Mouse (Mus musculus) liver, embryonic 15.5 days (tissue): ENCODE measurements around the gene Kndc1. TPM values are rescaled to one million over a fixed set of nuclear protein-coding genes. Genes with fewer than 3 reads are reported as not detected.

Experiments used
- ATAC-seq: fragments of 200-750 bp; cut with Nextera tagmentation; 2 replicates; pipeline ENCODE4 v1.8.0; 2017; ENCODE audit warnings: moderate number of reproducible peaks, mild to moderate bottlenecking, moderate library complexity; ENCODE audit not compliant: insufficient read depth
- H3K27ac ChIP-seq: fragments of 300-500 bp; sonication (generic); replicated peaks from 2 replicates; pipeline ENCODE4 v1.5.1; 2015; ENCODE audit warnings: mild to moderate bottlenecking, inconsistent platforms
- H3K27me3 ChIP-seq: fragments of 300-500 bp; sonication (generic); 2 replicates; pipeline ENCODE4 v1.6.1; 2015; ENCODE audit warnings: mild to moderate bottlenecking, inconsistent platforms
- H3K36me3 ChIP-seq: fragments of 300-500 bp; sonication (generic); replicated peaks from 2 replicates; pipeline ENCODE4 v1.6.1; 2015; ENCODE audit warnings: moderate library complexity, mild to moderate bottlenecking, inconsistent platforms
- H3K4me1 ChIP-seq: fragments of 300-500 bp; sonication (generic); replicated peaks from 2 replicates; pipeline ENCODE4 v1.6.1; 2015; ENCODE audit warnings: inconsistent platforms
- H3K4me2 ChIP-seq: fragments of 300-500 bp; sonication (generic); 2 replicates; pipeline ENCODE4 v1.6.1; 2015; ENCODE audit warnings: moderate library complexity, mild to moderate bottlenecking, inconsistent platforms
- H3K4me3 ChIP-seq: fragments of 300-500 bp; sonication (generic); replicated peaks from 2 replicates; pipeline ENCODE4 v1.5.1; 2015; ENCODE audit warnings: mild to moderate bottlenecking, inconsistent platforms
- H3K9ac ChIP-seq: fragments of 300-500 bp; sonication (generic); 2 replicates; pipeline ENCODE4 v1.6.1; 2015; ENCODE audit warnings: moderate library complexity, mild to moderate bottlenecking, inconsistent platforms
- H3K9me3 ChIP-seq: fragments of 300-500 bp; sonication (generic); replicated peaks from 2 replicates; pipeline ENCODE4 v1.6.1; 2016; ENCODE audit warnings: inconsistent platforms
- WGBS: fragments of 180-500 bp; shearing (Covaris S2); methylation state at CpG from one replicate; pipeline ENCODE4 v1.1.7; 2015; ENCODE audit warnings: mixed read lengths; ENCODE audit not compliant: insufficient replicate concordance; 5-methylcytosine and 5-hydroxymethylcytosine counted together
- polyA plus RNA-seq: library from polyadenylated mRNA; unstranded; fragments of >200 nt; fragmentation: Nextera tagmentation; extraction: Ambion mirVana; gene quantifications from 2 replicates; pipeline ENCODE4 v1.2.1, GENCODE M21; 2015

The Kndc1 gene
- polyA plus RNA-seq, 1 experiment from 2014 or later: not detected

DNA sequence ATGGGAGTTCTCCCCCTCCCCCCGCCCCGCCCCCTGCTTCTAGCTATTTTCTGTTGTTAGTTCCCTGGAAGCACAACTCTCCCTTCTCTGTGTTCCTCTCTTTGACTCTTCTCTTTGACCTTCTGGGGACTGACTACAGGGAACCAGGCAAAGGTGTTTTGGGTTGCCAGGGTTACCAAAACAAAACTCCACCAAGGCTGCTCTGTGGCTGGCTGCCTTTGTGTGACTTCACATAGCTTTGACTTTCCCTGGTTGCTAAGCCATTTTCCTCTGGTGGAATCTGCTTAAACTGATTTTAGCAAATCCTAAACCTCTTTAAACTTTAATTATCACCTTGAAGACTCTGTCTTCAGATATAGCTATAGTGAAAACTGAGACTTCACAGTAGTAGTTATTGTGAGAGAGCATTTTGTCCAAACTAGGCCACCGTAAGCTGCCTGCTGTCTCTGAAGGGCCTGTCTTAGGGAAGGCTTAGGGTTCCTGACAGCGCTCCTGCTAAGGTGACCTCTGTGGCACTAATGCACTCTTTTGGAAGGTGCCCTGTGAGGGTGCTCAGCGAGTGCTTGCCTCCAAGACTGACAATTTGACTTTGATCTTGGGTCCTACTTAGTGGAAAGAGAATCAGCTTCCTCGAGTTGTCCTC lies 57.6 kb downstream of the Kndc1 start:
- Histone ChIP-seq H3K9me3 (no peaks in the 10 kb centered on the region), H3K9ac (no peak overlapping the region), H3K27ac (no peak overlapping the region), H3K27me3 (peaks cover 29% of the 10 kb centered on the region), H3K4me3 (no peak overlapping the region), H3K4me2 (no peak overlapping the region; the same call in 1 of the 2 replicates), H3K36me3 (no peaks in the 10 kb centered on the region), H3K4me1 (peaks cover 31% of the 10 kb centered on the region)
- no peak for ATAC-seq
- WGBS: 72% methylated on average over 6 of the region's 6 CpGs

DNA sequence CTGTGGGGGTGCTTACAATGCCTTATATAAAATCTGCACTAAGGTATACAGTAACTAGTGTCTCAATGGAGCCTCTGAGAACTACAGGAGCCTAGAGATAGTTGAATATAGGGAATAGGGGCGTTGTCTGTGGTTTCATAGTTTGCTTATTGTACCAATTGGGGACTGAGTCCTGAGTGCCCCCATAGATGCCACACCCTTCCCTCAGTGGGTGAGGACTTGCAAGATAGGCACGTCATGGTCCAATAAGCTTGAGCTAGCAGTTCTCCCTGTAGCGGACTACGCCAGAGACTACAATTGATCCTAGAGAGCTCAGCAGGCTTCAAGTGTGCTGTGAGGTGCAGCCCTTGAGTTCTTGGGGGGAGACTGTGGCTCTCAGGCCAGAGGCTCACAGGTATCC lies 61.0 kb downstream of the Kndc1 start:
- peak; percentile 58 for ATAC-seq
- no peak overlapping the region for H3K27ac ChIP-seq
- H3K27me3 ChIP-seq: peaks cover 18% of the 10 kb centered on the region
- H3K9me3 ChIP-seq: no peaks in the 10 kb centered on the region
- no peaks in the 10 kb centered on the region for H3K36me3 ChIP-seq
- no peak overlapping the region for H3K4me3 ChIP-seq
- H3K4me2 ChIP-seq: no peak overlapping the region
- peaks cover 23% of the 10 kb centered on the region for H3K4me1 ChIP-seq
- H3K9ac ChIP-seq: no peak overlapping the region
- 28% methylated on average over 4 of the region's 4 CpGs for WGBS

DNA sequence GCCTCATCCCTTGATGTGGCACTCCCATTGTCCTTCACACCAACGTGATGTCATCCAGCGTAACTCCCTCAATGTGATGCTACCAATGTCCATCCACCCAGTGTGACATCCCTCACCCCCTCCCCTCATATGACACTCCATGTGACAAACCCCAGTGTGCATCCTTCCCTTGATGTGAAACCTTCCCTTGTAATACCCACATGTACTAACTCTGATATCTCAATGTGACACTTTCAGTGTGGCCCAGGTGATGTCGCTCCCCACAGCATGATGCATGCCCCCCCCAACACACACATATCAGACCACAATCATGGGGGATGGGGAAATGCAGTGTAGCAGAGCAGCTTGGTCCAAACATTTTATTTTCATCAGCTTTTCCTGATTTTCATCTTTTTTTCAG lies 62.2 kb downstream of the Kndc1 start:
- WGBS: 65% methylated on average over 3 of the region's 3 CpGs
- ATAC-seq: no peak

DNA sequence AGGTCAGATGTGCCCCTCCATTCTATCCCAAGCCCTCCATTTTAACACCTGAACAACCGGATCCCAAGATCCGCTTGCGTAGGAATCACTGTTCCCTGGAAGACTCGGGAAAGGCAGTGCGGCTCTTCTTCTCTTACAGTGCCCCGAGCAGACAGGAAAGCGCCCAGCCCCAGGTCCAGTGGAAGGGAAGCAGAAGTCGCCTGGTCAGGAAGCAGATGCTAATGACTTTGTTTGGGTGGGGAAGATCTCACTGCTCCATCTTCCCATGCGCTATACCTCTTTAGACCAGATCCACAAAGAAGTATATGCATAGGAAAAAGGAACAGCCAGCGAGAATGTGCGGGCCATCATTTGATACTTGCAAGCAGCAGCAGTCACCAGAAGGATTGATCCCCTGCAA lies 62.9 kb downstream of the Kndc1 start:
- H3K27me3 ChIP-seq: peaks cover 18% of the 10 kb centered on the region
- WGBS: 11% methylated on average over 11 of the region's 11 CpGs
- no peak overlapping the region for H3K4me2 ChIP-seq
- peaks cover 15% of the 10 kb centered on the region for H3K4me1 ChIP-seq
- H3K9me3 ChIP-seq: no peaks in the 10 kb centered on the region
- no peak overlapping the region for H3K9ac ChIP-seq
- no peak for ATAC-seq
- H3K4me3 ChIP-seq: no peak overlapping the region
- no peak overlapping the region for H3K27ac ChIP-seq
- no peaks in the 10 kb centered on the region for H3K36me3 ChIP-seq

More for the DNA sequence above, 62.2 kb downstream of the Kndc1 start:
- Histone ChIP-seq H3K9me3 (no peaks in the 10 kb centered on the region), H3K9ac (no peak overlapping the region), H3K27me3 (peaks cover 18% of the 10 kb centered on the region), H3K4me1 (peaks cover 15% of the 10 kb centered on the region), H3K27ac (no peak overlapping the region), H3K36me3 (no peaks in the 10 kb centered on the region), H3K4me3 (no peak overlapping the region), H3K4me2 (no peak overlapping the region)

DNA sequence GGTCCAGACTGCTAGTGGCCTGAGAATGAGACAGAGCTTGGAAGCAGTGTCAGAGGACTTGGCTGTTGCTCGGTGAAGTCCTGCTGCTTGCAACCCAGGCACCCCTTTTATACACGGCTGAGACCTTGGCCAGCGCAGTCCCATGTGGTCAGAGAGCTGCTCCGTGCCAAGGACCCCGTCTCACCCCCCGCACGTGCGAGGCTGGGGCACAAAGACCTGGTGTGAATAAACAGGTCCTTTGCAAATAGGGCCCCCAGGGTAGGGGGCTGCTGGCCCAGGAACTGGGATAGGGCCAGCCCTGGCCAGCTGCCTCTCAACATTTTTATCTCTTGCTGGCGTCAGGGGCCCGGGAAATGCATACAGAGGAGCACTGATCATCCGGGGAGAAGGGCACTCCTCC lies 63.5 kb downstream of the Kndc1 start:
- Histone ChIP-seq H3K4me1 (peaks cover 15% of the 10 kb centered on the region), H3K36me3 (no peaks in the 10 kb centered on the region), H3K4me3 (no peak overlapping the region), H3K9me3 (no peaks in the 10 kb centered on the region), H3K27ac (no peak overlapping the region), H3K4me2 (no peak overlapping the region), H3K27me3 (peaks cover 18% of the 10 kb centered on the region), H3K9ac (no peak overlapping the region)
- 41% methylated on average over 11 of the region's 11 CpGs for WGBS
- ATAC-seq: no peak

DNA sequence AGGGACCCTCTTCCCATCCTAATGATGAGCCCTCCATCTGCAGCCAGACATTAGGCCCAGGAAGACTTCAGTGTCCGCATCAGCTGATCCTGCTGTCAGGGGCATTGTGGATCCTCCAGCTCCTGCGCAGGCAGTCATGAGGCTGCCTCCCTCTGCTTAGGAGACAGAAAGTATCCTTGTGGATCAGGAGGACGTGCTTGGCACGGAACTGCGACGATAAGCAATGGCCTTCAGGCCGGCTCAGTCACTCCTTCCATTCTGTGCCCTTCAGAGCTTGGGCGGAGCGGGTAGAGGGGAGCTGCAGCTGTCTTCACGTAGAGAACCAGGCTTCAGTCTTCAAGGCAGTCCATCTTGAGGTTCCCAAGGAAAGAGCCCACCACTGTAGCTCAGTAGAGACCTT lies 66.6 kb downstream of the Kndc1 start:
- Histone ChIP-seq H3K4me2 (no peak overlapping the region), H3K4me3 (no peak overlapping the region), H3K27ac (no peak overlapping the region), H3K27me3 (peaks cover 18% of the 10 kb centered on the region), H3K4me1 (peaks cover 3% of the 10 kb centered on the region), H3K9me3 (no peaks in the 10 kb centered on the region), H3K9ac (no peak overlapping the region), H3K36me3 (no peaks in the 10 kb centered on the region)
- 72% methylated on average over 10 of the region's 10 CpGs for WGBS
- no peak for ATAC-seq

DNA sequence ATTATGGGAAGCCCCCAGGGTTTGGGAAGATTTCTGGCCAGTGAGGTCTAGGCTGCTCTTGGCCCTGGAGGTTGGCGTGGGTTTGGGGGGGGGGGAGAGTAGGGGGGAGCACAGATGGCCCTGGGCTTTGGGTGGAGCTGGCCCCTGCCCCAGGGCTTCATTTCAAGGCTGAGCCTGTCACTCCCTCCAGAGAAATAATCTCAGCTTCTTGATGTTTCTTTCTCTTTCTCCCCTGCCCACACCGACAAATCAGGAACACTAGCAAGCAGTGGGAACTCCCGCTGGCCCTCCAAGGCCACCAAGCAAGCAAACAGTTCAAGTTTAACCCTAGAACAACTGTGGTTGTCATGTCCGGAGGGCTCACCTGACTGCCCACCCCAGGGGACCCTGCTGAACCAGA lies 69.3 kb downstream of the Kndc1 start:
- H3K4me1 ChIP-seq: no peaks in the 10 kb centered on the region
- no peaks in the 10 kb centered on the region for H3K9me3 ChIP-seq
- H3K27ac ChIP-seq: no peak overlapping the region
- no peak for ATAC-seq
- WGBS: 47% methylated on average over 4 of the region's 4 CpGs
- no peak overlapping the region for H3K4me3 ChIP-seq
- no peak overlapping the region for H3K4me2 ChIP-seq
- peaks cover 4% of the 10 kb centered on the region; the same call in 1 of the 2 replicates for H3K27me3 ChIP-seq
- no peak overlapping the region for H3K9ac ChIP-seq
- H3K36me3 ChIP-seq: no peaks in the 10 kb centered on the region

DNA sequence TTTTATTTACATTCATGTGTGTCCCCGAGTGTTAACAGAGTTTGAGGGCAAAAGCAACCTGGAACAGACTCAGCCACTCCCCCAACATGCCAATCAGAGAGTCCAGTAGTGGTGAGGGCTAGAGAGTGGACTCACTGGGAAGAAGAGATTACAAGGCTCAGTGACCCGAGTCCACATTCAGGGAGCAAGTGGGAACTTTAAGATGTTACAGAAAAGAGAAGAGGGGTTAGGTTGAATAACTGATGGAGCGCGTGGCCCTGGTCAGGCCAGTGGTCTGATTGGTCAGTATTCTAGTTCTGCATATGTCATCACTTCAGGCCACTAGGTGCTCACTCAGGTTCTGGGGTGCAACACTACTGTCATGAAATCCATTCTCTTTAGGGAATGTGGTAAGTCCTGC lies 72.7 kb downstream of the Kndc1 start:
- WGBS: 36% methylated on average over 4 of the region's 4 CpGs
- no peaks in the 10 kb centered on the region for H3K36me3 ChIP-seq
- no peak overlapping the region for H3K4me3 ChIP-seq
- H3K9ac ChIP-seq: no peak overlapping the region
- no peaks in the 10 kb centered on the region for H3K9me3 ChIP-seq
- no peak for ATAC-seq
- peaks cover 4% of the 10 kb centered on the region; the same call in 1 of the 2 replicates for H3K27me3 ChIP-seq
- H3K27ac ChIP-seq: no peak overlapping the region
- no peak overlapping the region for H3K4me2 ChIP-seq
- no peaks in the 10 kb centered on the region for H3K4me1 ChIP-seq

DNA sequence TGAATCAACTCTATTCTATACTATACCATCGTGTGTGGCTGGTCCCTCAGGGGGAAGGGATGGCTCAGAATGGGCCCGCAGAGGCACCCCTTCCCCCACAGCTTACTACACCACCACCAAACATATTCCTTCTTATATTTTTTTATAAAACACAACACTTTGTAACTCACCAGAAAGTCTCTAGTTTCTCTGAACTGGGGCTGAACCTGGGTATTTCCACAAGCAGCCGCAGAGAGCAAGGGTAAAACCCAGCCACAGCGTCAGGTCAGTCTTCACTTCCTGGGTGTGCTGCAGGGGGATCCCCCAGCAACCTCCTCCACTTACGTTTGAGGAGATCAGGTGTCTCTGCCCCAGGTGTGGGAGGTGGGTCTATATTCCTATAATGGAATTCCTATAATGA lies 73.9 kb downstream of the Kndc1 start:
- no peak overlapping the region for H3K9ac ChIP-seq
- ATAC-seq: no peak
- 45% methylated on average over 5 of the region's 5 CpGs for WGBS

DNA sequence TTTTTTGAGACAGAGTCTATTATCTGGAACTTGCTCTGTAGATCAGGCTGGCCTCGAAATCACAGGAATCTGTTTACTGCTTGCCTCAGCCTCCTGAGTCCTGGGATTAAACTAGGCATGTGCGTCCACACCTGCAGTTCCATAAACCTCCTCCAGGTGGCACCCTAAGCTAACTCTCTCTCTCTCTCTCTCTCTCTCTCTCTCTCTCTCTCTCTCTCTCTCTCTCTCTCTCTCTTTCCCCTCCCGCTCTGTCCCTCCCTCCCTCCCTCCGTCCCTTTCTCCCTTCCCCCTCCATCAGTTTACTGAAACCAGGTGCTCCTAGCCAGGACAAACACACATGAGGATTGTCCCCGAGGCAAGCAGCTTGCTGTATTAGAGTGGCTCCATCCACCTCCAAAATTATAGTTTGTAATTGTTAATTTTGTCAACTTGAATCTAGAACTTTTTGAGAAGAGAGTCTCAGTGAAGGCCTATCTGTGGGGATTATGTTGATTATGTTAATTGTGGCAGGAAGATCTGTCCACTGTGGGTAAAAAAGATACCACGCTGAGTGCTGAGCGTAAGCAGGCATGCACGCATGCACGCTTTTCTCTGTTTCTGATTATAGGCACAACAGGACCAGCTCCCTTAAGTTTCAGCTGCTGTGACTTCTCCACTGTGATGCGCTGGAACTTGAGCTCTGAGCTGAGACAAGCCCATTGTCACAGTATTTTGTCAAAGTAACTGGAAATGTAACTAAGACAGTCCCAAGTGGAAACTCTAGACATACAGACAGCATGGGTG lies 75.0 kb downstream of the Kndc1 start:
- ATAC-seq: no peak
- Histone ChIP-seq H3K9me3 (no peaks in the 10 kb centered on the region), H3K4me3 (no peak overlapping the region), H3K36me3 (no peaks in the 10 kb centered on the region), H3K9ac (no peak overlapping the region), H3K4me2 (no peak overlapping the region), H3K4me1 (no peaks in the 10 kb centered on the region; the same call in 1 of the 2 replicates), H3K27me3 (peaks cover 8% of the 10 kb centered on the region; the same call in 1 of the 2 replicates), H3K27ac (no peak overlapping the region)
- 40% methylated on average over 10 of the region's 10 CpGs for WGBS

More for the DNA sequence above, 73.9 kb downstream of the Kndc1 start:
- H3K4me2 ChIP-seq: no peak overlapping the region
- H3K27ac ChIP-seq: no peak overlapping the region
- H3K27me3 ChIP-seq: peaks cover 4% of the 10 kb centered on the region; the same call in 1 of the 2 replicates
- H3K36me3 ChIP-seq: no peaks in the 10 kb centered on the region
- H3K9me3 ChIP-seq: no peaks in the 10 kb centered on the region
- no peaks in the 10 kb centered on the region; the same call in 1 of the 2 replicates for H3K4me1 ChIP-seq
- no peak overlapping the region for H3K4me3 ChIP-seq

DNA sequence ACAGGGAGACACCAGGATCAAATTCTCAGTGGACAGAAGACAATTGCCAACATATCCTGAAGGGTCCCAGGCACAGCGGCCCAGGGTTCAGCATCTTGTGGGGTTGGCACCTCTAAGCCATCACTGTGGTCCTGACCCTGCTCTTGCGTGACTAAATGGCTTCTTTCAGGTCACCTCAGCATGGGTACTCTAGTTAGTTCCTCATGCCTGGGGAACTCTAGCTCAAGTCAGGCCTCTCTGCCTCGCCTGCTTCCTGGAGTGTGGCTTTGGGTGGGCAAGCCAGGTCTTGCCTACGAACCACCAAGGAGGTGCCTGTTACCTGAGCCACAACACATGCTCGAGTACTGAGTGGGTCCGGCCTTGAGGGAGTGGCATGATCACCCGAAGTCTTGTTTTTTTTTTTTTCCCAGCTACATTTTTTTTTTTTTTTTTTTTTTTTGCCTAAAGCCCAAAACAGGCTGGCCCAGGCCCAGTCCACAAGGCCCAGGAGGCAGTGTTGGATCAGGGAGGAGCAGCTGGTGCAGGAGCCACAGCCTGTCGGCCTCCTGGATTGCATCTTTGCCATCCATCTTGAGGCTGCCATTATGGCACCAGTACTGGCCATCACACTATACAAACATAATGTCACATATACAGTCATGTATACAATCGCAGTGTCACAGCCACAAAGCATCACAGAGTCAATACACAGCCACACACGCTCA lies 75.9 kb downstream of the Kndc1 start:
- no peak for ATAC-seq
- no peak overlapping the region for H3K27ac ChIP-seq
- no peaks in the 10 kb centered on the region; the same call in 1 of the 2 replicates for H3K4me1 ChIP-seq
- 67% methylated on average over 10 of the region's 10 CpGs for WGBS
- H3K4me2 ChIP-seq: no peak overlapping the region
- H3K9ac ChIP-seq: no peak overlapping the region
- no peaks in the 10 kb centered on the region for H3K9me3 ChIP-seq
- H3K36me3 ChIP-seq: no peaks in the 10 kb centered on the region
- peaks cover 8% of the 10 kb centered on the region; the same call in 1 of the 2 replicates for H3K27me3 ChIP-seq
- no peak overlapping the region for H3K4me3 ChIP-seq
